Mouse (Mus musculus) liver, embryonic 14.5 days (tissue): ENCODE results near the gene Rtn4rl1.

ENCODE experiments used
- CTCF ChIP-seq: IDR thresholded peaks from 2 replicates; pipeline ENCODE4 v1.5.1; 2016; ENCODE audit warnings: antibody characterized with exemption, low read depth, control low read depth
- EP300 ChIP-seq: IDR thresholded peaks from 2 replicates; pipeline ENCODE4 v1.6.1; 2016; ENCODE audit warnings: antibody characterized with exemption, low read depth

DNA sequence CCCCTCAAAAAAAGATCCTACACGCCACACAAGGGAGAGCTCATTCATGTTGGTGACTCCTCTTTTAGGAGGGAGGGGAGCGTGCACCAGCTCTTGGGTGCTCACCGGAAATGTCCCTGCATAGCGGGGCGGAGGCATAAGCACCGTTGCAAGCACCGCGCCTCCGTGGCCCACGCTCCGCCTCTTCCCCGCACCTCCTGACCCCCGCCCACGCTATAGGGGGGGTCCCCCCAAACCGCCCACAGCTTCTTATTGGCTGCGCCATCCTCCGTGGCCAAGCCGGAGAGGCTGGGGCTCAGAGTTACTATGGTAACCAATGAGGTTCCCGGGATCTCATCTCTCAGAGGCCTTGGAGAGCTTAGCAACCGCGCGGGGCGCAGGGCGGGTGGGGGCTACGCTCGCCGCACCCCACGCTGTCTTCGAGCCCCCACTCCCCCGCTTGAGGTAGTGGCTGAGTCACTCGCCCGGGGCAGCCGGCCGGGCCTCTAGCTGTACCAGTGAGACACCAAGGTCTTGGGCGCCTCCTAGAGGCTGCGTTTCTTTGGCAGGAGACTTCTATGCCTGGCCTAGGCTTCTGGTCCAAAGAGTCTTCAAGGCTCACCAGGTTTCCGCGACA is 23.3 kb upstream of the Rtn4rl1 start:
- TF ChIP-seq CTCF, result peak; percentile 82
- no peak for TF ChIP-seq EP300
